Mouse (Mus musculus): ENCODE measurements around the gene Defb22.

- TF ChIP-seq TCF12 (IDR thresholded peaks at IDR 0.05; ENCODE audit: insufficient read depth, poor library complexity, severe bottlenecking) (no peak), POLR2A (IDR thresholded peaks at IDR 0.05; ENCODE audit: insufficient read length, low read depth) (no peak), SRF (IDR thresholded peaks at IDR 0.05; ENCODE audit: control insufficient read depth, insufficient read length, low read depth) (no peak), TCF3 (IDR thresholded peaks at IDR 0.05; ENCODE audit: insufficient read length, low read depth) (no peak), MYOD1 (IDR thresholded peaks at IDR 0.05; ENCODE audit: control insufficient read depth in 1 of 3, insufficient read length in 2 of 3, low read depth in 2 of 3) (no peak), MYOG (IDR thresholded peaks at IDR 0.05; ENCODE audit: control insufficient read depth in 1 of 3, insufficient read depth in 1 of 3, insufficient read length in 2 of 3, low read depth in 2 of 3) (no peak), POLR2AphosphoS2 (IDR thresholded peaks at IDR 0.05; ENCODE audit: insufficient read length, low read depth) (no peak), USF1 (IDR thresholded peaks at IDR 0.05; ENCODE audit: low read depth) (no peak), MAX (IDR thresholded peaks at IDR 0.05; ENCODE audit: low read depth) (no peak), E2F4 (IDR thresholded peaks at IDR 0.05; ENCODE audit: insufficient read depth) (no peak)
Measured at GRCm38 (mm10) chr2:152487024-152487423, 2.9 kb downstream of the Defb22 start.

Data from myocyte (in vitro differentiated cells).